Mouse (Mus musculus): ENCODE measurements around the gene Phf23.
"Not testable (repeated sequence)": the region's sequence is repeated elsewhere in the genome, so short reads cannot be mapped to it uniquely, and the experiment has no call there.

- not testable (repeated sequence) for TF ChIP-seq CTCF, POLR2A (IDR thresholded peaks at IDR 0.05; ENCODE audit: insufficient read depth, low read depth, low read length)
Observed at GRCm38 (mm10) chr11:69955618-69956017, 40.0 kb upstream of the Phf23 start.
